Mouse (Mus musculus) brain, embryonic 14.5 days (tissue): Measurements from ENCODE around the gene Lancl1.

Experiments used
- CTCF ChIP-seq: fragments of 200-500 bp; IDR thresholded peaks from 2 replicates; pipeline ENCODE4 v1.5.1; 2012; ENCODE audit warnings: inconsistent platforms, mild to moderate bottlenecking, moderate library complexity, borderline replicate concordance; ENCODE audit not compliant: insufficient read depth, insufficient read length; ENCODE audit errors: extremely low read depth
- POLR2A ChIP-seq: fragments of 200-500 bp; IDR thresholded peaks from 2 replicates; pipeline ENCODE4 v1.6.1; 2012; ENCODE audit warnings: mild to moderate bottlenecking, inconsistent platforms, borderline replicate concordance; ENCODE audit not compliant: poor library complexity, insufficient read depth, insufficient read length, severe bottlenecking; ENCODE audit errors: extremely low read depth

DNA sequence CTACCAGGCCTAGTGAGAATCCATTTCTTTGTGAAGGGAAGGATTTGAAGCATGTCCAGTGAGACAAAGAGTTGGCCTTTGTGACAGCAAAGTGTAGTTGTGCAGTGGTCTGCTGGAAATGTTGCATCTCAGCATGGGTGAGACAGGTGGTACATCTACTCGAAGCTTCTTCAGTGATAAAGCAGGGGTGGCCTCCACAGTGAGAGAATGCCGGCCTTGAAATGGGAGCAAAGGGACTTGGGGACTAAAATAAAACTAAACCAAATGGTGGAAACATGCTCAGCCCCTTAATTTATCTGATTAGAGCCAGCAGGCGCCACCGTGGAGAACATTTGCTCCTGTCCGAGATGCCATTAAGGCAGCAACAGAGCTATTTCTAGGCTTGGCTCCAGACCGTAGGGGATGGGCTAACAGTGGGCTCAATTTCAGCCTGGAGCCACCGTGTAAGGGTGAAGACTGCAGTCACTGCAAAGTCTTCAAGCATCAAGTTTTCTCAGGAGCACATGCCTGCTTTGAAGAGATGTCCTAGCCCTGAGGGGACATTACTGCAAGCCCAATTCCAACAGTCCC is 53.5 kb downstream of the Lancl1 start:
- TF ChIP-seq POLR2A (no peak), CTCF (no peak)
